Mouse (Mus musculus) hindbrain, embryonic 11.5 days (tissue): ENCODE measurements around the gene Ndufaf4. TPM values are rescaled to one million over a fixed set of nuclear protein-coding genes. Genes with fewer than 3 reads are reported as not detected.

Experiments
- ATAC-seq: fragments of 200-750 bp; cut with Nextera tagmentation; 2 replicates; pipeline ENCODE4 v1.8.0; 2017; ENCODE audit warnings: mild to moderate bottlenecking, moderate TSS enrichment, moderate library complexity; ENCODE audit not compliant: low FRiP score
- DNase-seq: peaks from one replicate; pipeline ENCODE4 v3.0.0-alpha.2; 2015; ENCODE audit warnings: low spot score
- H3K27ac ChIP-seq: fragments of 300-500 bp; sonication (generic); 2 replicates; pipeline ENCODE4 v1.5.1; 2014; ENCODE audit warnings: mild to moderate bottlenecking, low read depth, low read length
- H3K27me3 ChIP-seq: fragments of 300-500 bp; sonication (generic); 2 replicates; pipeline ENCODE4 v1.6.1; 2014; ENCODE audit warnings: mild to moderate bottlenecking, low read length, moderate library complexity, mixed read lengths; ENCODE audit not compliant: control insufficient read depth, insufficient read depth
- H3K36me3 ChIP-seq: fragments of 300-500 bp; sonication (generic); 2 replicates; pipeline ENCODE4 v1.6.1; 2014; ENCODE audit warnings: mild to moderate bottlenecking, low read length, moderate library complexity, mixed read lengths; ENCODE audit not compliant: control insufficient read depth, insufficient read depth
- H3K4me1 ChIP-seq: fragments of 300-500 bp; sonication (generic); replicated peaks from 2 replicates; pipeline ENCODE4 v1.6.1; 2014; ENCODE audit warnings: low read length, mixed read lengths; ENCODE audit not compliant: control insufficient read depth, insufficient read depth
- H3K4me2 ChIP-seq: fragments of 300-500 bp; sonication (generic); replicated peaks from 2 replicates; pipeline ENCODE4 v1.6.1; 2014; ENCODE audit warnings: mild to moderate bottlenecking, low read depth, low read length
- H3K4me3 ChIP-seq: fragments of 300-500 bp; sonication (generic); 2 replicates; pipeline ENCODE4 v1.5.1; 2014; ENCODE audit warnings: low read depth, low read length
- H3K9ac ChIP-seq: fragments of 300-500 bp; sonication (generic); 2 replicates; pipeline ENCODE4 v1.6.1; 2014; ENCODE audit warnings: low read depth, low read length
- H3K9me3 ChIP-seq: fragments of 300-500 bp; sonication (generic); 2 replicates; pipeline ENCODE4 v1.6.1; 2016; ENCODE audit warnings: low read length; ENCODE audit not compliant: control insufficient read depth
- WGBS: fragments of 180-500 bp; shearing (Covaris S2); extraction: QIAGEN DNeasy Blood & Tissue Kit; methylation state at CpG from one replicate; pipeline ENCODE4 v1.1.7; 2014; 5-methylcytosine and 5-hydroxymethylcytosine counted together
- polyA plus RNA-seq: library from polyadenylated mRNA; unstranded; fragments of >200 nt; fragmentation: Nextera tagmentation; extraction: Ambion mirVana; gene quantifications from 2 replicates; pipeline ENCODE4 v1.2.1, GENCODE M21; 2014

Ndufaf4 gene
- polyA plus RNA-seq, 1 experiment from 2014 or later = 68.2 TPM

DNA sequence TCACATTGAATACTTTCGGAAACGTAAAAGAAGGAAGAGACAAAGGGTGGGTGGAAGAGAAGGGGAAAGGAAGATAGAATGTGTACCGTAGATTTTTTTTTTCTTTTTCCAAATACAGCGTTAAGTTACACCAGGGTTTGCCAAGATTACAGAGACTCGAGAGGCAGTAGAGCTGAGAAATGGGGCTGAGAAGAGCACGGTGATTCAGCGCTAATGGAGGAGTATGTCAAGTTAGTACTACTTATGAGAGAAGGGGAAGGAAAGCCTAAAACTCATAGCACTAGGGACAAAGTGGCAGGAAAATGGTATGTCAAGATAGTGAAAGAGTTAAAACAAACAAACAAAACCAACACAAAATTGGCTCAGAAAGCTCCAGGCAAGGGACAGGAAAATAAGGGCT, 532 bp upstream of the Ndufaf4 start:
- Histone ChIP-seq H3K4me3 (peak overlapping the region; percentile 80), H3K27ac (no peak overlapping the region), H3K36me3 (no peaks in the 10 kb centered on the region), H3K9me3 (no peaks in the 10 kb centered on the region), H3K27me3 (no peaks in the 10 kb centered on the region), H3K9ac (0 out of 2 replicates have a peak overlapping the region, but pooled peaks have one; percentile 25), H3K4me2 (peak overlapping the region; percentile 72), H3K4me1 (no peaks in the 10 kb centered on the region)
- DNase-seq (no peak), ATAC-seq (peak; percentile 28)
- WGBS = 19% methylated on average over 7 of the region's 7 CpGs

DNA sequence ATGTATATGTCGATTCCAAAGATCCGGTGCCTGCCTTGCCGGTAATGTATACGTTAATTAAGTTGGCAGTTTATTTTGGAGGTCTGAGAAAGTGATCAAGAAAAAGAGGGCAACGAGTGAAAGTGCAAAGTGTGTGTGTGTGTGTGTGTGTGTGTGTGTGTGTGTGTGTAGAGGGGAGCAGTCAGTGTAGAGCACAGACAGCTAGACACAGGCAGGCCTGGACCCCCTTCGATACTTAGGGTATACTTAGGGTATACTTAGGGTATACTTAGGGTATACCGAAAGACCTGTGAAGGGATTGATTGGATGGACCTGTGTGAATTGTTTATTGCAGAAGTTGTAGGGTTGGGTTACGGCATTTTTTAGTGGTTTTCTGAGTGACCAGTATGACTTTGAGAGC, 753 bp downstream of the Ndufaf4 start:
- peak overlapping the region; percentile 72 for H3K4me2 ChIP-seq
- peak overlapping the region; percentile 58 for H3K9ac ChIP-seq
- 29% methylated on average over 8 of the region's 8 CpGs for WGBS
- no peaks in the 10 kb centered on the region for H3K4me1 ChIP-seq
- no peaks in the 10 kb centered on the region for H3K36me3 ChIP-seq
- DNase-seq (peak; percentile 16), ATAC-seq (peak; percentile 34; the same call in 1 of the 2 replicates)
- H3K27ac ChIP-seq = no peak overlapping the region
- no peaks in the 10 kb centered on the region for H3K27me3 ChIP-seq
- H3K4me3 ChIP-seq = peak overlapping the region; percentile 80
- H3K9me3 ChIP-seq = no peaks in the 10 kb centered on the region

DNA sequence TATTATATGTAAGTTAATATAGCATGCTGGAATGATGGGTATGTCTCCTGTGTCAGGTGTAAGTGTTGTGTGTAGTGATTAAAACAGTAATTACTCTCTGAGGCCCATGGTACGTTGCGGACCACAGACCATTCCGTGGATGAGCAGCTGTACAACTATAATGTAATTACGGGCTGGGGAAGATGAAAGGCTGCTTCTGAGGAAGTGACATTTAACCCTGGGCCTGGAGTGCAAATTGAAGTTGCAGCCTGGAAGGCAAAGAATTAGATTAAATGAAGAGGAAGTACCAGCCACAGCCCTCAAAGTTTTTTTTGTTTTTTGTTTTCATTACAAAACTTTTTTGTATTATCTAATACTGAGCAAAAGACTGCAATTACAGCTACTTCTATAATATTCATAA, 1.3 kb downstream of the Ndufaf4 start:
- WGBS = 39% methylated on average over 4 of the region's 4 CpGs
- Histone ChIP-seq H3K27ac (no peak overlapping the region), H3K4me2 (peak overlapping the region; percentile 72), H3K4me3 (peak overlapping the region; percentile 80; the same call in 1 of the 2 replicates), H3K36me3 (no peaks in the 10 kb centered on the region), H3K9me3 (no peaks in the 10 kb centered on the region), H3K4me1 (no peaks in the 10 kb centered on the region), H3K27me3 (no peaks in the 10 kb centered on the region), H3K9ac (no peak overlapping the region)
- ATAC-seq (peak; percentile 20; the same call in 1 of the 2 replicates), DNase-seq (peak; percentile 11)

DNA sequence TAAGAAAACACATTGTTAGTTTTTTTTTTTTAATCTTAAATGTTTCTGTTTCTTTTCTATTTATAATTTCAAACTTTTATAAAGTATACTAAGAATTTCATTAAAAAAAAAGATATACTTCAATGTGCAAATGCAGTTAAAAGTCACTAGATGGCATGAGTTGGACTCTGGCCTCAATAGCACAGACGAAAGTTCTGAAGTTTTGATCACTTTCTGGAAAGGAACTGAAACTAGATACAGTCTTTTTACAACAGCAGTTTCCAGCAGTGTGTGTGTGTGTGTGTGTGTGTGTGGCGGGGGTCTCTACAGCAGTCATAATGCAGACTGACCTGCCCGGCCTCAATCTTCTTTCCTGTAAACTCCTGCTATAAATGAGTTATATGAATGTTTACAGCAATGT, 9.9 kb downstream of the Ndufaf4 start:
- DNase-seq (no peak), ATAC-seq (no peak)
- no peak overlapping the region for H3K27ac ChIP-seq
- no peaks in the 10 kb centered on the region for H3K4me1 ChIP-seq
- no peak overlapping the region for H3K4me3 ChIP-seq
- no peaks in the 10 kb centered on the region for H3K27me3 ChIP-seq
- H3K4me2 ChIP-seq = no peak overlapping the region
- WGBS = 77% methylated on average over 3 of the region's 3 CpGs
- no peaks in the 10 kb centered on the region for H3K9me3 ChIP-seq
- H3K36me3 ChIP-seq = no peaks in the 10 kb centered on the region
- H3K9ac ChIP-seq = no peak overlapping the region

DNA sequence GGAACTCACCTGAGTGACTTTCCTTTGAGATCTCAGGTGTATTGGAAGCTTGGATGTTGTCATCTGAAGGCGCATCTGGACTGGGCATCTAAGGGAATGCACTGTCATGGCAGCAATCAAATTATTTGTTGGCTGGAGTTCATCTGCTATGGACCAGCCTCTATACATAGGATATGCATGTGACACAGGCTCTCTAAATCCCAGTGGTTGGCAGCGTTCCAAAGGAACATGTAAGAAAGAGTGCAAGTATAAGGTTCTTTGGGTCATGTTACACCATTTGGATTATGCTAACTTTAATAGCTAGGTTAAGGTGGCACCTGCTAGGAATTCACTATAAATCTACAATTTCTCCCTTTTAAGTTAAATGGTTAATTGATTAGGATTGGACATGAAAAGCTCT, 17.7 kb downstream of the Ndufaf4 start:
- ATAC-seq = no peak
- WGBS = 85% methylated on average over 2 of the region's 2 CpGs
- no peak overlapping the region for H3K4me2 ChIP-seq

DNA sequence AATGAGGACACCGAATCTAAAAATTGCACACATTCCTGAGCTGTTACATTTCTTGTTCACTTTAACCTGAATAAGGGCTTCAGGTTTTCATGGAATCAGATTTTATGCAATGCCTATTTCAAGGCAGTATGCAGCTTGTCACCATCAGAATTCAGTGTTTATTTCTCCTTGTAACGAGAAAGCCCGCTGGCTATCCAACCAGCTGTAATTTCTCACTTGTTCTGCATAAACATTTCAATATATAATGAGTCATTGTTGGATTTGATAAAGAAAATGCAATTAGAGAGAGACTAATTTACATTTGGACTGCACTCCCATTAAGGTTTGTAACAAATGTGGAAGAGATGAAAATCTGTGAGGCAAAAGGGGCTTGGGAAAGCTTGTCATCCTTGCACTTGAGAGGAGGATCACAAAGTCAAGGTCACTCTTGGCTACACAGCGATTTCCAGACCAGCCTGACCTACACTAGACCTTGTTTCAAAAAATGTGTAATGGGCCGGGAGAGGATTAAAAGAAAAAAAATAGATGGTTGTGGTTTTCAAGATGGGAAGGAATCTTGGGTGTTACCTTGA, 22.2 kb downstream of the Ndufaf4 start:
- H3K4me2 ChIP-seq = no peak overlapping the region
- no peaks in the 10 kb centered on the region for H3K9me3 ChIP-seq
- no peak overlapping the region for H3K27ac ChIP-seq
- no peaks in the 10 kb centered on the region for H3K4me1 ChIP-seq
- no peaks in the 10 kb centered on the region for H3K36me3 ChIP-seq
- ATAC-seq (no peak), DNase-seq (no peak)
- WGBS = 88% methylated on average over 5 of the region's 5 CpGs
- no peaks in the 10 kb centered on the region for H3K27me3 ChIP-seq
- H3K4me3 ChIP-seq = no peak overlapping the region
- no peak overlapping the region for H3K9ac ChIP-seq

More for the DNA sequence above, 17.7 kb downstream of the Ndufaf4 start:
- Histone ChIP-seq H3K27ac (no peak overlapping the region), H3K36me3 (no peaks in the 10 kb centered on the region), H3K4me3 (no peak overlapping the region), H3K4me1 (no peaks in the 10 kb centered on the region), H3K9ac (no peak overlapping the region), H3K27me3 (no peaks in the 10 kb centered on the region), H3K9me3 (no peaks in the 10 kb centered on the region)
- no peak for DNase-seq

DNA sequence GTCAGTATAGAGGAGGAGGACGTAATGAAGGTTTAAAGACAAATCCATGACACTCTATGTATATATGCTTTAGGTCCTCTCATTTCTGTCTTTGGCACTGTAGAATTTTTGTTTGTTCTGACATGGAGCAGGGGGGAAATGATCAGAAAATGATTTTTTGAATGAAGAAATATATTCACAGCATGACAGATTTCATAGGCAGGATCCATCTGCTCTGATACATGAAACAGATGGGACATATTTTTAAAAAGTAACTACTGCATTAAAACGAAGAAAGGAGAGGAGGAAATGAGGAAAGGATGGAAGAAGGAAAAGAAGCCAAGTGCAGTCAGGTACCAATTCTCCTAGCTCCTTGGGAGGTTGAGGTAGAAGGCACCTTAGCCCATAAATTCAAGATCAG, 26.8 kb downstream of the Ndufaf4 start:
- DNase-seq = no peak

DNA sequence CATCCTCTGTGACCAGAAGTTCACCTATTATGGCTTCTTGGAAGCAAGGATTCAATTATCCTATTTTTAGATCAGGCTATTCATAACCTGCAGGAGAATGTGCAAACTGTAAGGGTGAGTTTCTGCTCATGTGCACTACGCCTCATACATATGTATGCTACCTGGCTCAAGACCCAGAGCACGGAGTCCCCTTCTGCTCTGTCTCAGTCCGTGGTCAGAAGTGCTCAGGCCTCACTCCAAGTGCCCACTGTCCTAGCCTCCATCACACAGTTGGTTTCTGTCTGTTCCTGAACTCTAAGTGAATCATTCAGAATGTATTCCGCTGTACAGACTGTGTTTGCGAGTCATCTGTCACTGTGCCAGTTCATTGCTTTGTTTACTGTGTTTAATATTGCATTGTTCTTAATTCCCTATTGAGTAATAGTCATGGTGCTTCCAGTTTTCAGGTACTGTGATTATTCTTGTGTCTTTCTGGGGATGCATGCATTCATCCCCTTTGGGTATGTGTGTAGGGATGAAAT, 30.4 kb downstream of the Ndufaf4 start:
- no peaks in the 10 kb centered on the region for H3K4me1 ChIP-seq
- no peaks in the 10 kb centered on the region for H3K36me3 ChIP-seq
- DNase-seq (no peak), ATAC-seq (no peak)
- 86% methylated on average over 5 of the region's 5 CpGs for WGBS
- H3K27ac ChIP-seq = no peak overlapping the region
- H3K4me3 ChIP-seq = no peak overlapping the region
- H3K9ac ChIP-seq = no peak overlapping the region
- no peak overlapping the region for H3K4me2 ChIP-seq
- no peaks in the 10 kb centered on the region for H3K27me3 ChIP-seq
- no peaks in the 10 kb centered on the region for H3K9me3 ChIP-seq

More for the DNA sequence above, 26.8 kb downstream of the Ndufaf4 start:
- Histone ChIP-seq H3K9ac (no peak overlapping the region), H3K9me3 (no peaks in the 10 kb centered on the region), H3K4me2 (no peak overlapping the region), H3K27me3 (no peaks in the 10 kb centered on the region), H3K4me3 (no peak overlapping the region), H3K36me3 (no peaks in the 10 kb centered on the region), H3K27ac (no peak overlapping the region), H3K4me1 (no peaks in the 10 kb centered on the region)
- ATAC-seq = no peak
- WGBS = 75% methylated on average over 2 of the region's 2 CpGs

DNA sequence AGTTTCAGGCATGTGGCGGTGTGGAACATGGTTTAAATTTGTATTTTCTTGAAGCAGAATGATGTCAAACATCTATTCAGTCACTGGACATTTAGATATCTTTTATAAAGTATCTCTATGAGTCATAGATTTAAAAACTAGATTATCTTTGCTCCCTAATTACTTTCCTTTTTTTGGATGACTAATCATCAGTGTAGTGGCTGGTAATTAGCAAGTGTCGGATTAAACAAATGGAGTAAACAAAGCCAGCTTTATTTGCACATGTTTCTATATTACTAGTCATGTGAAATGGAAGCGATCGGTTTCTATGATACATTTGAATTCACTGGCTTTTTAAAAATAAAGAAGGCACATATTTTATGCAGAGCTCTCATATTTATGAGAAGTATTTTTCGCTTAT, 31.0 kb downstream of the Ndufaf4 start:
- Histone ChIP-seq H3K9me3 (no peaks in the 10 kb centered on the region), H3K36me3 (no peaks in the 10 kb centered on the region), H3K27ac (no peak overlapping the region), H3K9ac (no peak overlapping the region), H3K27me3 (no peaks in the 10 kb centered on the region), H3K4me2 (no peak overlapping the region), H3K4me3 (no peak overlapping the region), H3K4me1 (no peaks in the 10 kb centered on the region)
- no peak for ATAC-seq
- DNase-seq = no peak
- WGBS = 89% methylated on average over 5 of the region's 5 CpGs
